Mouse (Mus musculus) left cerebral cortex, postnatal 25 days (tissue): Measurements from ENCODE around the gene Oit3. TPM values are rescaled to one million over a fixed set of nuclear protein-coding genes. Genes with fewer than 3 reads are reported as not detected.

Experiments used
- DNase-seq, 2 experiments: peaks; one replicate each; pipeline ENCODE4 v3.0.0; 2022; ENCODE audit warnings: low spot score in 2 of 2, mixed read lengths in 1 of 2
- intact Hi-C: fragments of 180-260 bp; cut with DNase I; formaldehyde crosslinking; loops from one replicate; pipeline ENCODE4 v1.15.1; 2025
- total RNA-seq, 2 experiments: library from RNA; stranded (reverse); gene quantifications; 2 replicates each; pipeline ENCODE4 v1.2.3; 2021

Gene Oit3
- total RNA-seq, 2 experiments from 2014 or later: 0.14 to 0.94 TPM

DNA sequence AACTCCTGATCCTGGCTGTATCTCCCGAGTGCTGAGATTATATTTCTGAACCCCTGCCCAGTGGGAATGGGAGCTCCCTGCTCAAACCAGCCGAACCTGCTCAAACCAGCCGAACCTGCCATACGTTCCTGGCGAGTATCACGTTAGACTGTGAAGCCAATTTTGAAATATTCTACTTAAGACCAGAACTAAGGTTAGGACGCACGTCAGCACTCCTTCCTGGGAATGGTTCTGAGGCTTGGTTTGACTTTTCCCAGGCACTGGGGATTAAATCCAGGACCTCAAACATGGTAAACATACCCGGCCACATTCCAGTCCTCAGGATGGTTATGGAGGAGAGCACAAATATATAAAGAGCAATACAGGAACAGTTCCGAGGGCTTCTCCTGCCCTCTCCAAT lies 63.7 kb downstream of the Oit3 start:
- intact Hi-C loops: no loop called here
- no peak for DNase-seq

Other genes with a start within 250 kb of the Oit3 start
- gene Sept10, start 219.9 kb downstream of the Oit3 start, total RNA-seq: 1 to 10 TPM; 6.9 to 7.6 TPM
- 1 to 10 TPM; 8.6 to 8.8 TPM for gene Sowahc, start 219.8 kb downstream of the Oit3 start, total RNA-seq
- 10 to 100 TPM; 43.4 to 48.1 TPM for gene P4ha1, start 118.5 kb downstream of the Oit3 start, total RNA-seq
- gene Gm10273, start 46.1 kb downstream of the Oit3 start, total RNA-seq: 10 to 100 TPM; 29.0 to 45.8 TPM
- gene Pla2g12b, start 38.1 kb downstream of the Oit3 start, total RNA-seq: not detected
- gene Gm10322, start 174.3 kb upstream of the Oit3 start, total RNA-seq: not detected
- gene Mcu, start 174.9 kb upstream of the Oit3 start, total RNA-seq: 10 to 100 TPM; 37.5 to 38.8 TPM